Mouse (Mus musculus) thymus, postnatal 10 days (tissue): Measurements from ENCODE around the gene Gm7029.

Source experiments
- DNase-seq, 2 experiments: peaks; one replicate each; pipeline ENCODE4 v3.0.0; 2021; ENCODE audit warnings: low spot score in 2 of 2

Gene Gm7029

GRCm38 (mm10) chr17:33913264-33913663 lies 39.6 kb downstream of the Gm7029 start:
- DNase-seq = no peak

GRCm38 (mm10) chr17:33913905-33914304 lies 40.3 kb downstream of the Gm7029 start:
- no peak for DNase-seq

- no peak for DNase-seq
Observed at GRCm38 (mm10) chr17:33914969-33915391, 41.3 kb downstream of the Gm7029 start.

GRCm38 (mm10) chr17:33915671-33916250 lies 42.1 kb downstream of the Gm7029 start, which contains the start of the genes Tapbp and Zbtb22:
Tapbp (plus strand) TSS chr17:33915899.
Zbtb22 (plus strand) TSS chr17:33915904.
- DNase-seq = peak; percentile 89 to 91

GRCm38 (mm10) chr17:33916294-33916693 lies 42.7 kb downstream of the Gm7029 start:
- peak; percentile 74 to 83 for DNase-seq

- DNase-seq = peak in 1 of 2 experiments; percentile 35
Observed at GRCm38 (mm10) chr17:33916847-33917655, 43.4 kb downstream of the Gm7029 start.

- no peak for DNase-seq
Observed at GRCm38 (mm10) chr17:33917656-33918292, 44.1 kb downstream of the Gm7029 start.

- DNase-seq = no peak
Observed at GRCm38 (mm10) chr17:33918293-33919203, 44.9 kb downstream of the Gm7029 start.

- DNase-seq = peak; percentile 58 to 62
Observed at GRCm38 (mm10) chr17:33919351-33920281, 46.0 kb downstream of the Gm7029 start.

- DNase-seq = peak; percentile 73 to 87
Observed at GRCm38 (mm10) chr17:33920282-33921097, 46.9 kb downstream of the Gm7029 start.

GRCm38 (mm10) chr17:33921361-33921760 lies 47.7 kb downstream of the Gm7029 start:
- no peak for DNase-seq
